In genomic region chr4:89140832-89141231, GRCm38 (mm10) we compare ENCODE assay signal across 9 mouse cellular contexts. TPM values are rescaled to one million over a fixed set of nuclear protein-coding genes. Genes with fewer than 3 reads are reported as not detected.
DNase-seq lines count a peak whose midpoint lies in the region; ATAC-seq lines count a peak whose summit lies in the region.
"Had no signal": no experiment of that assay in that cellular context is flagged by ENCODE, and none has a peak within 500 bp of the region (broad histone marks: within the 10 kb centered on the region; RNA-seq: fewer than 3 reads in every experiment).

No protein-coding gene starts in this region.

- H3K4me3 ChIP-seq in megakaryocyte, embryonic 14.5 days (replicated peaks): peak overlapping the region; percentile 50
- H3K4me3 ChIP-seq in intestine, embryonic 16.5 days (ENCODE audit: low read length): no peak overlapping the region
- H3K4me3 ChIP-seq: liver, embryonic 13.5 days had no signal

- peaks cover 82% of the 10 kb centered on the region for H3K4me1 ChIP-seq in megakaryocyte, embryonic 14.5 days
- H3K4me1 ChIP-seq in intestine, embryonic 16.5 days (ENCODE audit: control insufficient read depth, insufficient read depth, low read length): peaks cover 24% of the 10 kb centered on the region

- no peak overlapping the region for H3K27ac ChIP-seq in intestine, embryonic 16.5 days (ENCODE audit: low read length)
- H3K27ac ChIP-seq: liver, embryonic 13.5 days had no signal

- H3K9ac ChIP-seq in intestine, embryonic 16.5 days (ENCODE audit: low read depth, low read length): no peak overlapping the region
- H3K9ac ChIP-seq: liver, embryonic 13.5 days had no signal

- H3K27me3 ChIP-seq in megakaryocyte, embryonic 14.5 days (replicated peaks): no peaks in the 10 kb centered on the region
- H3K27me3 ChIP-seq in intestine, embryonic 16.5 days (replicated peaks; ENCODE audit: control insufficient read depth, insufficient read depth, low read length): no peaks in the 10 kb centered on the region
- H3K27me3 ChIP-seq: liver, embryonic 13.5 days had no signal

- no peaks in the 10 kb centered on the region for H3K9me3 ChIP-seq in megakaryocyte, embryonic 14.5 days
- no peaks in the 10 kb centered on the region for H3K9me3 ChIP-seq in intestine, embryonic 16.5 days (ENCODE audit: control insufficient read depth, low read length)
- H3K9me3 ChIP-seq: liver, embryonic 13.5 days had no signal

- WGBS in intestine, embryonic 16.5 days: 74% methylated on average over 5 of the region's 5 CpGs

- H3K36me3 ChIP-seq in megakaryocyte, embryonic 14.5 days (replicated peaks; ENCODE audit: low read length): peaks cover 32% of the 10 kb centered on the region
- H3K36me3 ChIP-seq in intestine, embryonic 16.5 days (ENCODE audit: control insufficient read depth, insufficient read depth, low read length): no peaks in the 10 kb centered on the region

- no peak for ATAC-seq in megakaryocyte, adult 5-6 weeks (ENCODE audit: poor library complexity, severe bottlenecking)
- no peak for ATAC-seq in intestine, embryonic 16.5 days

- peak; percentile 23 for DNase-seq in frontal cortex, postnatal 14 days (ENCODE audit: low spot score in 2 of 2)
- DNase-seq in heart, postnatal 4 days: peak; percentile 89
- peak; percentile 70 for DNase-seq in ovary, adult 18-20 months (ENCODE audit: low spot score)
- no peak for DNase-seq in cerebellum, postnatal 36 days
- no peak for DNase-seq in spleen, adult 12 weeks (ENCODE audit: low spot score)
- DNase-seq: liver, embryonic 13.5 days had no signal

- H3K4me2 ChIP-seq in intestine, embryonic 16.5 days (ENCODE audit: low read depth, low read length): no peak overlapping the region
- H3K4me2 ChIP-seq: liver, embryonic 13.5 days had no signal

RNA-seq across cellular contexts. Expression of gene Mtap, which starts 3.9 kb away (rescaled TPM):
- polyA plus RNA-seq in megakaryocyte, embryonic 14.5 days (2012; ENCODE audit: insufficient read depth, low replicate concordance): 2.5 TPM in 1 of 2 replicates, not detected in the other
- total RNA-seq in megakaryocyte, adult 5-6 weeks (2015): 17.6 and 21.3 TPM in 2 replicates
- total RNA-seq in megakaryocyte, adult 5-6 weeks (2017): 16.7 and 18.2 TPM in 2 replicates
- total RNA-seq in heart, postnatal 4 days (2021): 10 to 100 TPM; 32.4 to 35.4 TPM
- 44.4 and 49.1 TPM in 2 replicates for polyA plus RNA-seq in intestine, embryonic 16.5 days (2015; fragmentation: Nextera tagmentation; extraction: Ambion mirVana)

Comparison
In these comparisons a context has a peak if more than half of its experiments do, and no peak if none do; other contexts are left out.
1. DNase-seq: peak in frontal cortex, postnatal 14 days (2 of 2), heart, postnatal 4 days (single experiment) and ovary, adult 18-20 months (single experiment); none in cerebellum, postnatal 36 days (0 of 2) and spleen, adult 12 weeks (single experiment).